Mouse (Mus musculus): ENCODE measurements around the gene Nr1d2. TPM values are rescaled to one million over a fixed set of nuclear protein-coding genes. Genes with fewer than 3 reads are reported as not detected.
A peak's percentile ranks its signal among the peaks of the same experiment; 100 is the strongest.
"Not testable (repeated sequence)": the region's sequence is repeated elsewhere in the genome, so short reads cannot be mapped to it uniquely, and the experiment has no call there.

Nr1d2 gene
- polyA plus RNA-seq, 1 experiment from 2014 or later = 6.9 TPM

- Histone ChIP-seq H3K4me3 (no peak overlapping the region), H3K36me3 (peaks cover 6% of the 10 kb centered on the region; the same call in 1 of the 2 replicates), H3K4me2 (no peak overlapping the region), H3K9me3 (0 out of 2 replicates have a peak, but pooled peaks cover 3% of the 10 kb centered on the region), H3K9ac (no peak overlapping the region), H3K27me3 (no peaks in the 10 kb centered on the region), H3K4me1 (no peaks in the 10 kb centered on the region; the same call in 1 of the 2 replicates), H3K27ac (no peak overlapping the region)
- WGBS = 84% methylated on average over 3 of the region's 3 CpGs
- ATAC-seq (ENCODE audit: insufficient number of reproducible peaks, insufficient read depth, low FRiP score, low TSS enrichment, low read depth) = no peak
These were observed 22.3 kb upstream of the Nr1d2 start for GRCm38 (mm10) chr14:18261203-18261602.

DNA sequence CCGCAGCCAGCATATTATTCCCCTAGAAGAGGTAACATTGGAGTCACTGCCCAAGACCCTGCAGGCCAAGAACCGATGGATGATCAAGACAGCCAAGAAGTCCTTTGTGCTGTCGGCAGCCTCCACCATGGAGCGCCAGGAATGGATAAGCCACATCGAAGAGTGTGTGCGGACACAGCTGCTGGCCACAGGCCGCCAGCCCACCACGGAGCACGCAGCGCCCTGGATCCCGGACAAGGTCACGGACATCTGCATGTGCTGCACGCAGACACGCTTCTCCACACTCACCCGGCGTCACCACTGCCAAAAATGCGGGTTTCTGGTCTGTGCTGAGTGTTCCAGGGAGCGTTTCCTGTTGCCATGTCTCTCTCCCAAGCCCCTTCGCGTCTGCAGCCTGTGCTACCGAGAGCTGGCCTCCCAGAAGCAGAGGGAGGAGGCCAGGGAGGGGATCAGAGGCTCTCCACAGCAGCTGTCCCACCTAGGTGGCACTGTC lies 3.8 kb upstream of the Nr1d2 start:
- H3K9me3 ChIP-seq = no peaks in the 10 kb centered on the region
- H3K9ac ChIP-seq = no peak overlapping the region
- no peak for ATAC-seq (ENCODE audit: insufficient number of reproducible peaks, insufficient read depth, low FRiP score, low TSS enrichment, low read depth)
- H3K27me3 ChIP-seq = no peaks in the 10 kb centered on the region
- H3K36me3 ChIP-seq = no peaks in the 10 kb centered on the region
- WGBS = 84% methylated on average over 21 of the region's 21 CpGs
- H3K4me3 ChIP-seq = no peak overlapping the region
- H3K4me1 ChIP-seq = no peaks in the 10 kb centered on the region
- no peak overlapping the region for H3K4me2 ChIP-seq
- H3K27ac ChIP-seq = no peak overlapping the region

DNA sequence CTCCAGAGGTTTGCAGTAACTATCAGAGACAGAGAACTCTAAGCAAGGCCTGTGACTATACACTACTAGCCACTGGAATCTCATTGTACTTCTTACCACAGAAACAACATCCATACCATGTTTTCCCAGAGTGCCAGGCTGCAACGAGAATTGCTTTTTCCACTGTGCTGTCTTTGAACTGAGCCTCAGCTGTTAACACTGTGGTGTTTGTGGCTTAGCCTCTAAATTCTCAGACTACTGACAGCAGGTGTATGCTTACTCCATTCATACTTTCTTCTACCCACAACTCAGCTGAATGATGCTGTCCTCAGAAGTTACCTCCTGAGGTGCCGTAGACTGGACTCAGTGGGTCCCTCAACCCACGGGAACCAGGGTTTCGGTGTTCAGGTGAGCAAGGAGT lies 2.9 kb upstream of the Nr1d2 start:
- Histone ChIP-seq H3K36me3 (no peaks in the 10 kb centered on the region), H3K4me1 (no peaks in the 10 kb centered on the region), H3K27me3 (no peaks in the 10 kb centered on the region), H3K9ac (no peak overlapping the region), H3K4me3 (no peak overlapping the region), H3K27ac (no peak overlapping the region), H3K4me2 (no peak overlapping the region), H3K9me3 (no peaks in the 10 kb centered on the region)
- ATAC-seq (ENCODE audit: insufficient number of reproducible peaks, insufficient read depth, low FRiP score, low TSS enrichment, low read depth) = no peak
- WGBS = 79% methylated on average over 4 of the region's 4 CpGs

DNA sequence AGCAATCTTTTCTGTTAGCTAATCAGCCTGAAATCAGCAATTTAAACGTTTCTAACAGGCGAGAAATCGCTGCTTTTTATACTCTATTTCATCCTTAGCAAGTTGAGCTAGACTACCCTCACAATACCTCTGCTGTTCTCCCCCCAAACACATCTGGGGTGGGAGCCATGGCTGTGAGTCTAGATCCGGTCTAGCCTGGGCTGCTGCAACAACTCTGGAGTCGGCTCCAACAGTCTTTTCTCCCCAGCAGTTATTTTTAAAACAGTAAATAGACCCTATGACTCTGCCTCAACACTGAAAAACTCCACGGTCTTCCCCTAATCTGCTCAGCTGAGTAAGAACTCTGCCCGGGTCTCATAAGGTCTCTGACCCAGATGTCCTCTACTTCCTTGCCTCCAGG lies 1.2 kb upstream of the Nr1d2 start:
- Histone ChIP-seq H3K9ac (no peak overlapping the region), H3K4me2 (no peak overlapping the region), H3K4me1 (no peaks in the 10 kb centered on the region), H3K9me3 (no peaks in the 10 kb centered on the region), H3K4me3 (no peak overlapping the region), H3K36me3 (no peaks in the 10 kb centered on the region), H3K27ac (no peak overlapping the region), H3K27me3 (no peaks in the 10 kb centered on the region)
- WGBS = 39% methylated on average over 7 of the region's 7 CpGs
- no peak for ATAC-seq (ENCODE audit: insufficient number of reproducible peaks, insufficient read depth, low FRiP score, low TSS enrichment, low read depth)

- Histone ChIP-seq H3K27me3 (no peaks in the 10 kb centered on the region), H3K27ac (peak overlapping the region; percentile 91), H3K4me3 (peak overlapping the region; percentile 78), H3K4me2 (peak overlapping the region; percentile 79), H3K9ac (peak overlapping the region; percentile 79), H3K9me3 (no peaks in the 10 kb centered on the region), H3K4me1 (peaks cover 5% of the 10 kb centered on the region; the same call in 1 of the 2 replicates), H3K36me3 (no peaks in the 10 kb centered on the region)
- WGBS = under 1% methylated on average over 55 of the region's 71 CpGs
- ATAC-seq (ENCODE audit: insufficient number of reproducible peaks, insufficient read depth, low FRiP score, low TSS enrichment, low read depth) = peak; percentile 92
These were observed 687 bp downstream of the Nr1d2 start for GRCm38 (mm10) chr14:18238131-18238749.

DNA sequence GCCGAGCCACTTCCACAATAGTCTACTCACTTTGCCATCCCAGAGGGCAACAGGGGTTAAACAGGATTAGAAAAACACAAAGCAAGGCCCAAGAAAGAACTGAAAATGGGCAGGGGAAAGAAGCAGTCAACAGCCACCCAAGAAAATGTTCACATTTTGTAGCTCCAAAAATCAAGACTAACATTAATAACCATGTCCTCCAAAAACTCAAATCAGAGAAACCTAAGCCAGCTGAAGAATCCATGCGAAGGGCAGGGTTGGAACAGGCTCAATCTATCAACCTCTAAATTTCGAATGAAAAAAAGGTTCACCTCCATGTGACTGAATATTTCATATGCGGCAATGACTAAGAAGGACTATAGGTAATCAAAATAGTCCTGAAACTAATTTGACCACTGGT lies 1.5 kb downstream of the Nr1d2 start:
- ATAC-seq (ENCODE audit: insufficient number of reproducible peaks, insufficient read depth, low FRiP score, low TSS enrichment, low read depth) = no peak
- H3K27ac ChIP-seq = no peak overlapping the region
- H3K36me3 ChIP-seq = no peaks in the 10 kb centered on the region
- H3K4me1 ChIP-seq = peaks cover 5% of the 10 kb centered on the region; the same call in 1 of the 2 replicates
- peak overlapping the region; percentile 78; the same call in 1 of the 2 replicates for H3K4me3 ChIP-seq
- H3K4me2 ChIP-seq = peak overlapping the region; percentile 79
- no peak overlapping the region for H3K9ac ChIP-seq
- H3K27me3 ChIP-seq = no peaks in the 10 kb centered on the region
- H3K9me3 ChIP-seq = no peaks in the 10 kb centered on the region
- WGBS = 48% methylated on average over 4 of the region's 4 CpGs

- not testable (repeated sequence) for H3K9me3 ChIP-seq; H3K4me1 ChIP-seq; H3K36me3 ChIP-seq; H3K27ac ChIP-seq; ATAC-seq (ENCODE audit: insufficient number of reproducible peaks, insufficient read depth, low FRiP score, low TSS enrichment, low read depth); H3K9ac ChIP-seq; H3K27me3 ChIP-seq; H3K4me3 ChIP-seq; H3K4me2 ChIP-seq
- WGBS = 86% methylated on average over 2 of the region's 2 CpGs
These were observed 2.3 kb downstream of the Nr1d2 start for GRCm38 (mm10) chr14:18236496-18237235.

DNA sequence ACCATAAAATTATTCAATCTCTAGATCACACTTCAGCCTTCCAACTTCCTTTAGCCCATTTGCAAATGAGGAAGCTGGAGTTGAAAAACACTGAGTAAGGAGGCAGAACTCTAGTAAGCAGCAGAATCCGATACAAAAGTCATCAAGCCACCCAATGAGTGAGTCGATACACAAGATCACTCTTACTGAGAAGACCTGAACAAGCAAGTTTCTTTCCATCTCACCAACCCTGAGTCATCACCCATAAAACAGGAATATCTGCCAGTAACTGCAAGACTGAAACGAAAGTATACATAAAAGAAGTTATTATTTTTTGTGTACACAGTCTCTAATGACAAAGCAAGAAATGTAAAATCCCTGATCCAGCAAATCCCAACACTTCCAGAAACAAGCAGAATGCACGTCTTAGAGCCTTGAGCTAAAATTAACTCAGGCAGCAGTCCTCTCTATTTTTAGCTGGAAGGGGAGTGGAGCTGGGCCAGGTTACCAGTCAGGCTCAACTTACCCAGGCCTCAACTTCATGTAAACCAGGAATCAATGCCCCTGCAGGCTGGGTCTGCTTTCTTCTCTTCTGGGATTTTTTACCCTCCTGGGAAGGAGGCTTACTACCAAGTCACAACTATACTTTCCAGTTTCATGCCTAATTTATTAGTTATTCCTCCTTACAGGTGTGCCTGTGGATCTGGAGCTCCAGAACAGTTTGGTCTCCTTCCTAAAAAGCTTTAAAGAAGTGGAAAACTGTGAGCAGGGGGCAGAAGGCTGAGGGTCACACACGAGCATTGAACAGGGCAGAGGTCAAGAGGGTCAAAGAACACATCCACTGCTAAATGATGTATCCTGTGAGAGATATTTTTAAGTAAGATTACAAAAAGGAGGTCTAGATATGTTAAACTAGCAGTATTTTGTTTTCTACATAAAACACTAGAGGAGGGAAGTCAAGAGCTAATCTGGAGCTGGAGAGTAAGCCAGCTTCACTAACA lies 4.7 kb downstream of the Nr1d2 start:
- 46% methylated on average over 5 of the region's 5 CpGs for WGBS
- no peak overlapping the region for H3K4me3 ChIP-seq
- no peaks in the 10 kb centered on the region for H3K9me3 ChIP-seq
- H3K27ac ChIP-seq = no peak overlapping the region
- H3K27me3 ChIP-seq = no peaks in the 10 kb centered on the region
- peaks cover 5% of the 10 kb centered on the region; the same call in 1 of the 2 replicates for H3K4me1 ChIP-seq
- no peaks in the 10 kb centered on the region for H3K36me3 ChIP-seq
- H3K4me2 ChIP-seq = no peak overlapping the region
- no peak overlapping the region for H3K9ac ChIP-seq
- no peak for ATAC-seq (ENCODE audit: insufficient number of reproducible peaks, insufficient read depth, low FRiP score, low TSS enrichment, low read depth)

DNA sequence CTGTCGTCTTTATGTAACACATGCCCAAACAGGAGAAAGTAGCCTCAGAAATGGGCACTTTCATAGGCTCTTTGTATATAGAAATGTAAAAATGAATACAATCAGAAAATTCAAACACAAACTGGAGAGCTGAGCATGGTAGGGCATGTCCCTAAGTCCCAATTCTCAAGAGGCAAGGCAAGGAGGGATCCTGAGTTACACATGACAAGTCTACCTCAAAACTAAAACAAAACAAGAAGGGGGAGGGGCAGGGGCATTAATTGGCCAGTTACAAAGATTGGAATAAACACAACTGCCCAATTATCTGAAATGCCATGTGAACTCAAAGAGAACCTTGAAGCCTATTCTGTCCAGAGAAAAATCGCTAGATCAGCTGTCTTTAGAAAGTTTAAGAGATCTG lies 5.9 kb downstream of the Nr1d2 start:
- Histone ChIP-seq H3K27ac (no peak overlapping the region), H3K4me1 (peaks cover 8% of the 10 kb centered on the region; the same call in 1 of the 2 replicates), H3K4me3 (no peak overlapping the region), H3K36me3 (no peaks in the 10 kb centered on the region), H3K27me3 (no peaks in the 10 kb centered on the region), H3K4me2 (no peak overlapping the region), H3K9ac (no peak overlapping the region), H3K9me3 (no peaks in the 10 kb centered on the region)
- no peak for ATAC-seq (ENCODE audit: insufficient number of reproducible peaks, insufficient read depth, low FRiP score, low TSS enrichment, low read depth)
- 85% methylated on average over 2 of the region's 2 CpGs for WGBS

DNA sequence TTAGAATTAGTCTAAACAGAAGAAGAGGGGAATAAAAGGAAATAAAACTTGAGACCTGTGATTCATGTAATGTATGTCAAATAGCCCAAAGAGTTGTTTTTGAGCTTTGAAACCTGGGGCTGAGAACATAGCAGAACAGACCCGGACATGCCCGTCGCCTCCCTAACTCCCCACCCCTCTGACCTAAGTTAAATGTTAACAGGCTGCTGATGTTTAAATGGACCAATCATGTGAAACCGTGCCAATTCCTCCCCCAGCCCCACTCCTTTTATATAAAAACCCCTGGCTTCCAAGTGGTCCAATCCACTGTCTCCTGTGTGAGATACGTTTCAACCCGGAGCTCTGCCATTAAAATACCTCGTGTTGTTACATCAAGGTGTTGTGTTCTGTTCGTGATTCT lies 7.1 kb downstream of the Nr1d2 start:
- H3K36me3 ChIP-seq; H3K4me2 ChIP-seq; H3K27ac ChIP-seq; H3K9me3 ChIP-seq; H3K4me3 ChIP-seq; H3K27me3 ChIP-seq; H3K4me1 ChIP-seq; ATAC-seq (ENCODE audit: insufficient number of reproducible peaks, insufficient read depth, low FRiP score, low TSS enrichment, low read depth); H3K9ac ChIP-seq: not testable (repeated sequence)
- WGBS = 93% methylated on average over 8 of the region's 8 CpGs

DNA sequence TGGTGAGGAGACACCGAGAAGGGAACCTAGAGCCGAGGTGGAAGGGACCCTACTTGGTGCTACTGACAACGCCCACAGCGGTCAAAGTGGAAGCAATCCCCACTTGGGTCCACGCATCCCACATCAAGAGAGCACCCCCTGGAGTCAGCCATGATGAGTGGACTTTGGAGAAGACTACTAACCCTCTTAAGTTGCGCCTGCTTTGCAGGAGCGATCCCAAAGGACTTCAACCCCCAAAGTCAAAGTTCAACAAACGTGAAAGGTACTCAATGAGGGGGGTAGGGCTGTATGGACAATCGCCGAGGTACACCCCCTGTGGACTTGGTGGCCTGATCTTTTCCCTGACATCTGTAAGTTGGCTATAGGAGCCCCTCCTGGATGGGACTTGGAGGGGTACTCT lies 9.2 kb downstream of the Nr1d2 start:
- H3K4me3 ChIP-seq; H3K27me3 ChIP-seq; H3K36me3 ChIP-seq; H3K9ac ChIP-seq; H3K27ac ChIP-seq; ATAC-seq (ENCODE audit: insufficient number of reproducible peaks, insufficient read depth, low FRiP score, low TSS enrichment, low read depth); H3K4me1 ChIP-seq; H3K9me3 ChIP-seq; H3K4me2 ChIP-seq: not testable (repeated sequence)
- WGBS = 93% methylated on average over 10 of the region's 10 CpGs

Data from embryonic facial prominence, embryonic 13.5 days (tissue).